Mouse (Mus musculus) layer of hippocampus, adult 2 months (tissue): ENCODE data around the gene Ndufv2. TPM values are rescaled to one million over a fixed set of nuclear protein-coding genes. Genes with fewer than 3 reads are reported as not detected.

Source experiments
- DNase-seq, 2 experiments: peaks; one replicate each; pipeline ENCODE4 v3.0.0; 2022; ENCODE audit warnings: low spot score in 2 of 2
- H3K27ac ChIP-seq: fragments of 200-600 bp; 2 replicates; pipeline ENCODE4 v1.8.1; 2022
- H3K4me3 ChIP-seq: fragments of 200-600 bp; 2 replicates; pipeline ENCODE4 v1.8.1; 2022; ENCODE audit warnings: mild to moderate bottlenecking
- CTCF ChIP-seq: fragments of 200-600 bp; conservative IDR thresholded peaks from 2 replicates; pipeline ENCODE4 v1.8.1; 2022; ENCODE audit warnings: antibody characterized with exemption, mild to moderate bottlenecking, moderate library complexity
- long read RNA-seq, 2 experiments: library from polyadenylated mRNA; stranded (forward); transcript quantifications; one replicate each; pipeline ENCODE4 v2.0.0; 2021; ENCODE audit warnings: borderline mapping rate in 2 of 2
- total RNA-seq, 2 experiments: library from RNA; stranded (reverse); gene quantifications; 2 replicates each; pipeline ENCODE4 v1.2.3; 2021

The Ndufv2 gene
- total RNA-seq = 100 to 1,000 TPM; 233 to 261 TPM
- long read RNA-seq, experiment 1, transcript Ndufv2-203 (8 exons, 1,697 nt) = major isoform, 147 of 156 reads
- long read RNA-seq, experiment 1, partial matches to known transcripts = 3 of 156 reads
- long read RNA-seq, experiment 1, other reads (novel, unspliced or antisense) = 6 of 156 reads
- long read RNA-seq, experiment 2, transcript Ndufv2-203 (8 exons, 1,697 nt) = major isoform, 238 of 261 reads
- long read RNA-seq, experiment 2, partial matches to known transcripts = 9 of 261 reads
- long read RNA-seq, experiment 2, other reads (novel, unspliced or antisense) = 14 of 261 reads

DNA sequence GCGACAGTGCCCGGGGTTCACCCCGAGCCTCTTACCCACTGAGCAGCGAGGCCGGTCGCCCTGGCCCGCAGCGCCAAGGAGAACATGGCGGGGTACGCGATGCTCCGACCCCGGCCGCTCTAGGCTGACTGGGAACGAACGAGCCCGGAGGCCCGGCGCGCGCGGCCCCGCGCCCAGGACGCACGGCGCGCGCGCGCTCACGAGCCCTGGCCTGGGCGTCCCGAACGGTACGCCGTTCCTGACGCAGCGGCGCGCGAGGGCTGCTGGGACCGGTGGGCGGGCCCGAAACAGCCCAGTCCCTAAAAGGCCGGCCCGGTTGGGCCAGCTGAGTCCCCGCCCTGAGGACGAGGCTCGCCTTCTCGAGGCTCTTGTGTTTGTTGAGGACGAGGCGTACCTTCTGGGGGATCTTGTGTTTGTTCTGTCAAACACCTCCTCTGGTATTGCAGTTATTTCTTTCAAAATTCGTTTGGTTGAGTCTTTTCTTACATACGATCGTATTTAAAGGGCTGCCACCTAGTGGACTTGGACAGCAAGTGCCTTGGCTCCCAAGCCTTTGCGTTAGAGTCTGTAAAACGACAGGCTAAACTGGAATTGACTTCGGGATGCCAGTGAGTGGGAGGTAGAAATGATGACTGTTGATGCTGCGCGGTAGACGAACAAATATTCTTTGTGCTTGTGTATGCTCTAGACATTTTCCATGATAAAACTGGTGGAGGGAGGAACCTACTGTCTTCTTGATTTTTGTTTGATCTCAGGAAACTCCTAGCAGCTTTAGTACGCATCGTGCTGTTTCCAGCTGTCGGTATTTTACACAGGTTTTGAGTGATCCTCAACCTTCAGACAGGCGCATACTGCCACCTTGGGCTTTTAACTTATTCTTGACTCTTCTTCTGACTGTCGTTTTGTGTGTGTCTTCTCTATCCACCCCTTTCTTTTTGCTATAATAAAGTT lies at the start of gene Ndufv2:
TSS of gene Ndufv2 (minus strand) at position 180 of the 951 bp plus-strand sequence.
- peak; percentile 90 for TF ChIP-seq CTCF
- Histone ChIP-seq H3K27ac (peak within 1 kb of the TSS; percentile 99), H3K4me3 (peak within 1 kb of the TSS; percentile 66)
- peak; percentile 90 to 93 for DNase-seq

DNA sequence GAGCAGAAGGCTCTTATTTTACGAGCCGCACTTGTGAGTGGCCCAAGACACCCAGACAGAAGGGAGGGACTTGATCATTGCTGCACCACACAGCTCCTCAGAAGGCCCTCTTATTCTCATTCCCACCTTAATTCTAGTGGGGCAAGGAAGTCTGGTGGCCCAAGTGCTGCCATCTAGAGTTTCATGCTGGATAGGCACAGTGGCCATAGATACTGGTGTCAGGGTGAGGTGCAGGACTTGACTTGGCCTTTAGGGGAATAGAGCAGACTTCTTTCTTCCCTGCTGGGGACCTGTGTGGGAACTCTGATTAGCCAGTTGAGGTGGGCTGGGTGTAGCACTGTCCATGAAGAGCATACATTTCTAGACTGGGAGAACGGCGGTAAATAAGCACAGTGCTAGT lies 29.9 kb upstream of the Ndufv2 start:
- DNase-seq = no peak
- TF ChIP-seq CTCF = peak; percentile 57
- H3K27ac ChIP-seq = no peak overlapping the region
- H3K4me3 ChIP-seq = no peak overlapping the region

GRCm38 (mm10) chr17:66130371-66130770 lies 29.0 kb upstream of the Ndufv2 start:
- no peak for TF ChIP-seq CTCF
- H3K27ac ChIP-seq = no peak overlapping the region
- H3K4me3 ChIP-seq = no peak overlapping the region

GRCm38 (mm10) chr17:66125211-66125610 lies 23.9 kb upstream of the Ndufv2 start:
- DNase-seq = no peak
- H3K27ac ChIP-seq = no peak overlapping the region
- TF ChIP-seq CTCF = peak; percentile 24
- H3K4me3 ChIP-seq = no peak overlapping the region

More at GRCm38 (mm10) chr17:66130371-66130770, 29.0 kb upstream of the Ndufv2 start:
- DNase-seq = no peak

- Histone ChIP-seq H3K27ac (peak overlapping the region; percentile 59; the same call in 1 of the 2 replicates), H3K4me3 (peak overlapping the region; percentile 94)
- DNase-seq = no peak
- no peak for TF ChIP-seq CTCF
Observed at GRCm38 (mm10) chr17:66123816-66124610, 22.7 kb upstream of the Ndufv2 start.

GRCm38 (mm10) chr17:66123066-66123815 lies 21.9 kb upstream of the Ndufv2 start, which contains the start of gene Ddx11:
Gene Ddx11, plus strand, starts transcription at chr17:66123520.
- peak; percentile 32; the same call in 1 of the 2 replicates for TF ChIP-seq CTCF
- peak within 1 kb of the TSS; percentile 94 for H3K4me3 ChIP-seq
- peak; percentile 83 to 93 for DNase-seq
- peak within 1 kb of the TSS; percentile 59 for H3K27ac ChIP-seq

- H3K27ac ChIP-seq = no peak overlapping the region
- no peak for TF ChIP-seq CTCF
- no peak for DNase-seq
- no peak overlapping the region for H3K4me3 ChIP-seq
Observed at GRCm38 (mm10) chr17:66120701-66121100, 19.3 kb upstream of the Ndufv2 start.

DNA sequence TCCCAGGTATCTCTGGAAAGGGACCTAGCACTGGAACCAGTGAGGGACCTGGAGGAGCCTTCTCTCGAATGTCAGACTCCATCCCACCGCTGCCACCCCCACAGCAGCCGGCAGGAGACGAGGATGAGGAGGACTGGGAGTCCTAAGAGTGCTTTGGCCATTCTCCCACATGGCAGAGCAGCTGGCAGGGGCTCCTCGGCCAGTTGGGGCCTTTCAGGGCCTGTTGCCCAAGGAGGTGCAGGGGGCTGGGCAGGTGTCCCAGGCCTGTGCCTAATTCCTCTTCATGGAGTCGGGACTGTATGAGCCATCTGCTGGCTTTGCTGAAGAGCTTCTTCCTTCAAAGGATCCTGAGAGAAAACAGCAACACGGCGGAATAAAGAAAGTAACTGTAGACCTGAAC lies 17.6 kb upstream of the Ndufv2 start:
- no peak overlapping the region for H3K27ac ChIP-seq
- no peak for DNase-seq
- no peak overlapping the region for H3K4me3 ChIP-seq
- TF ChIP-seq CTCF = no peak

- Histone ChIP-seq H3K4me3 (peak overlapping the region; percentile 86), H3K27ac (peak overlapping the region; percentile 93; the same call in 1 of the 2 replicates)
- no peak for TF ChIP-seq CTCF
- DNase-seq = no peak
Observed at GRCm38 (mm10) chr17:66112166-66112565, 10.8 kb upstream of the Ndufv2 start.

DNA sequence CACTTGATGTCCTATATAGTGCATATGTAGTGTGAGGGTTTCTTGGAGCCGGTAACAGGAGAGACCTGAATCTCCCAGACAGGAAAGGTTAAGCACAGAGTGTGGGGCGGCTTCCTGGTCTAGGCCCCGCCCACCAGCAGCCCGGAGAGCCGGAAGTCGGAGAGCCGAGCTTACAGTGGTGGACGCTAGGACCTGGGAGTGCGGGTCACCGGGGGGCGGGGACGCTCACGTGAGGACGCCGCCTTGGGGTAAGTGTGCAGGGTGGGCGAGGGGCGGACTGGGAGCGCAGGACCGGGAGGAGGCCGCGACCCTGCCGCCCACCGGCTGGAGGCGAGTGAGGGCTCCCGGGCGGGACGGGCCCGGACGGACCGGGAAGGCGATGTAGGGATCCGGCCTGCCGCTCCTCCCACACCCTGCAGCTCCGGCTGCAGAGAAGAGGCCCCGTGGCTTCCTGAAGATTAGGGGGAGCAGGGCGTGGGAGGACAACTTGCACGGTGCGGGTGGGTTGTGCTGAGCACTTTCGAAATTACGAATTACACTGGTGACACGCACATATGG lies 10.1 kb upstream of the Ndufv2 start, which contains the start of gene Washc1:
TSS of gene Washc1 (plus strand) at position 144 of the 558 bp plus-strand sequence.
- Histone ChIP-seq H3K4me3 (peak within 1 kb of the TSS; percentile 86), H3K27ac (peak within 1 kb of the TSS; percentile 93)
- peak; percentile 32; the same call in 1 of the 2 replicates for TF ChIP-seq CTCF
- peak; percentile 82 to 91 for DNase-seq

DNA sequence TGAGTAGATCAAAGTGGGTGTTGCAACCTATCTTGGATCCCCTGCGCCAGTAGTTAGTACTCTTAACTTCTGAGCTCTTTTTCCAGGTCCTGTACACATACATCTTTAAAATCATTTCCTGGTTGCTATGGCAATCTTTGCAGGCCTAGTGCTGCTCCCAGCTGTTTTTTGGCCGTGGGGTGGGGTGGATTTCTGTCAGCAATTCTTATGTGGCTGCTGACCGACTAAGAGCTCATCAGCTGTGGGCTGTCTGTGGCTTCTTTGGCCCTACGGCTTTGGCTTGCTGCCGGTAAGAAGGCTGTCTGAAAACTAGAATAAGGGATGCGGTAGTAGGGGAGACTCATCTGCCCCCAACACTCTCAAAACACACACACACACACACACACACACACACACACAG lies 9.4 kb upstream of the Ndufv2 start:
- Histone ChIP-seq H3K4me3 (no peak overlapping the region; the same call in 1 of the 2 replicates), H3K27ac (peak overlapping the region; percentile 93; the same call in 1 of the 2 replicates)
- TF ChIP-seq CTCF = no peak
- no peak for DNase-seq
